Mouse (Mus musculus): ENCODE measurements around the gene Tex101. TPM values are rescaled to one million over a fixed set of nuclear protein-coding genes. Genes with fewer than 3 reads are reported as not detected.

Tex101 gene
- polyA plus RNA-seq, 1 experiment from 2014 or later: not detected

GRCm38 (mm10) chr7:24642491-24642890 is 34.0 kb downstream of the Tex101 start:
- peaks cover 32% of the 10 kb centered on the region for H3K27me3 ChIP-seq (replicated peaks; ENCODE audit: control insufficient read depth, insufficient read depth, low read length)
- peak; percentile 44 for DNase-seq (ENCODE audit: low spot score)

GRCm38 (mm10) chr7:24640450-24640849 is 36.0 kb downstream of the Tex101 start:
- DNase-seq (ENCODE audit: low spot score) (no peak), ATAC-seq (ENCODE audit: low read depth) (no peak)
- peaks cover 53% of the 10 kb centered on the region for H3K27me3 ChIP-seq (replicated peaks; ENCODE audit: control insufficient read depth, insufficient read depth, low read length)
- no peak overlapping the region for H3K27ac ChIP-seq (replicated peaks; ENCODE audit: low read depth, low read length)
- no peaks in the 10 kb centered on the region for H3K36me3 ChIP-seq (ENCODE audit: control insufficient read depth, insufficient read depth, low read length)
- no peaks in the 10 kb centered on the region for H3K9me3 ChIP-seq (ENCODE audit: control insufficient read depth, low read length)
- H3K4me2 ChIP-seq (ENCODE audit: low read depth, low read length): no peak overlapping the region
- 68% methylated on average over 13 of the region's 13 CpGs for whole genome bisulfite sequencing
- no peaks in the 10 kb centered on the region for H3K4me1 ChIP-seq (ENCODE audit: control insufficient read depth, insufficient read depth, low read length)
- no peak overlapping the region for H3K9ac ChIP-seq (ENCODE audit: low read depth, low read length)
- H3K4me3 ChIP-seq (ENCODE audit: low read depth, low read length): no peak overlapping the region

More at GRCm38 (mm10) chr7:24642491-24642890, 34.0 kb downstream of the Tex101 start:
- no peak overlapping the region for H3K4me3 ChIP-seq (ENCODE audit: low read depth, low read length)
- 7% methylated on average over 9 of the region's 9 CpGs for WGBS
- no peak overlapping the region for H3K27ac ChIP-seq (replicated peaks; ENCODE audit: low read depth, low read length)
- ATAC-seq (ENCODE audit: low read depth): no peak
- no peaks in the 10 kb centered on the region for H3K36me3 ChIP-seq (ENCODE audit: control insufficient read depth, insufficient read depth, low read length)
- H3K4me1 ChIP-seq (ENCODE audit: control insufficient read depth, insufficient read depth, low read length): no peaks in the 10 kb centered on the region
- H3K9ac ChIP-seq (ENCODE audit: low read depth, low read length): no peak overlapping the region
- no peak overlapping the region for H3K4me2 ChIP-seq (ENCODE audit: low read depth, low read length)
- no peaks in the 10 kb centered on the region for H3K9me3 ChIP-seq (ENCODE audit: control insufficient read depth, low read length)

GRCm38 (mm10) chr7:24638026-24638856 is 38.2 kb downstream of the Tex101 start:
- DNase-seq (ENCODE audit: low spot score): peak; percentile 53
- no peaks in the 10 kb centered on the region for H3K9me3 ChIP-seq (ENCODE audit: control insufficient read depth, low read length)
- peak overlapping the region; percentile 89 for H3K4me2 ChIP-seq (ENCODE audit: low read depth, low read length)
- H3K9ac ChIP-seq (ENCODE audit: low read depth, low read length): peak overlapping the region; percentile 56
- peak overlapping the region; percentile 49 for H3K4me3 ChIP-seq (ENCODE audit: low read depth, low read length)
- H3K4me1 ChIP-seq (ENCODE audit: control insufficient read depth, insufficient read depth, low read length): no peaks in the 10 kb centered on the region
- peaks cover 54% of the 10 kb centered on the region for H3K27me3 ChIP-seq (replicated peaks; ENCODE audit: control insufficient read depth, insufficient read depth, low read length)
- ATAC-seq (ENCODE audit: low read depth): peak; percentile 54
- H3K27ac ChIP-seq (replicated peaks; ENCODE audit: low read depth, low read length): no peak overlapping the region
- H3K36me3 ChIP-seq (ENCODE audit: control insufficient read depth, insufficient read depth, low read length): no peaks in the 10 kb centered on the region
- 3% methylated on average over 35 of the region's 35 CpGs for WGBS

- Histone ChIP-seq H3K27me3 (replicated peaks; ENCODE audit: control insufficient read depth, insufficient read depth, low read length) (peaks cover 54% of the 10 kb centered on the region), H3K9ac (ENCODE audit: low read depth, low read length) (no peak overlapping the region), H3K36me3 (ENCODE audit: control insufficient read depth, insufficient read depth, low read length) (no peaks in the 10 kb centered on the region), H3K9me3 (ENCODE audit: control insufficient read depth, low read length) (no peaks in the 10 kb centered on the region), H3K27ac (replicated peaks; ENCODE audit: low read depth, low read length) (no peak overlapping the region), H3K4me1 (ENCODE audit: control insufficient read depth, insufficient read depth, low read length) (no peaks in the 10 kb centered on the region), H3K4me2 (ENCODE audit: low read depth, low read length) (peak overlapping the region; percentile 89), H3K4me3 (ENCODE audit: low read depth, low read length) (peak overlapping the region; percentile 49)
- ATAC-seq (ENCODE audit: low read depth): 0 out of 2 replicates have a peak, but pooled peaks have one; percentile 21
- WGBS: 1% methylated on average over 17 of the region's 18 CpGs
- DNase-seq (ENCODE audit: low spot score): no peak
These were observed 39.4 kb downstream of the Tex101 start for GRCm38 (mm10) chr7:24637046-24637445.

GRCm38 (mm10) chr7:24636264-24636663 is 40.2 kb downstream of the Tex101 start, which contains the start of gene Lypd3:
Gene Lypd3 (plus strand): TSS chr7:24636550.
- no peak within 1 kb of the TSS for H3K27ac ChIP-seq (replicated peaks; ENCODE audit: low read depth, low read length)
- DNase-seq (ENCODE audit: low spot score): no peak
- no peak for ATAC-seq (ENCODE audit: low read depth)
- no peaks in the 10 kb centered on the region for H3K9me3 ChIP-seq (ENCODE audit: control insufficient read depth, low read length)
- H3K36me3 ChIP-seq (ENCODE audit: control insufficient read depth, insufficient read depth, low read length): no peaks in the 10 kb centered on the region
- H3K27me3 ChIP-seq (replicated peaks; ENCODE audit: control insufficient read depth, insufficient read depth, low read length): peaks cover 54% of the 10 kb centered on the region
- WGBS: 17% methylated on average over 15 of the region's 15 CpGs
- no peaks in the 10 kb centered on the region for H3K4me1 ChIP-seq (ENCODE audit: control insufficient read depth, insufficient read depth, low read length)
- H3K9ac ChIP-seq (ENCODE audit: low read depth, low read length): peak within 1 kb of the TSS; percentile 56; the same call in 1 of the 2 replicates
- H3K4me3 ChIP-seq (ENCODE audit: low read depth, low read length): peak within 1 kb of the TSS; percentile 49
- H3K4me2 ChIP-seq (ENCODE audit: low read depth, low read length): peak within 1 kb of the TSS; percentile 89

- no peak overlapping the region for H3K4me3 ChIP-seq (ENCODE audit: low read depth, low read length)
- DNase-seq (ENCODE audit: low spot score): peak; percentile 54
- H3K27ac ChIP-seq (replicated peaks; ENCODE audit: low read depth, low read length): no peak overlapping the region
- H3K4me2 ChIP-seq (ENCODE audit: low read depth, low read length): no peak overlapping the region
- 69% methylated on average over 10 of the region's 10 CpGs for WGBS
- no peaks in the 10 kb centered on the region for H3K36me3 ChIP-seq (ENCODE audit: control insufficient read depth, insufficient read depth, low read length)
- no peaks in the 10 kb centered on the region; the same call in 1 of the 2 replicates for H3K4me1 ChIP-seq (ENCODE audit: control insufficient read depth, insufficient read depth, low read length)
- H3K27me3 ChIP-seq (replicated peaks; ENCODE audit: control insufficient read depth, insufficient read depth, low read length): no peaks in the 10 kb centered on the region
- ATAC-seq (ENCODE audit: low read depth): no peak
- H3K9ac ChIP-seq (ENCODE audit: low read depth, low read length): no peak overlapping the region
- no peaks in the 10 kb centered on the region for H3K9me3 ChIP-seq (ENCODE audit: control insufficient read depth, low read length)
These were observed 46.2 kb downstream of the Tex101 start for GRCm38 (mm10) chr7:24630116-24630880.

- 73% methylated on average over 4 of the region's 4 CpGs for WGBS
- Histone ChIP-seq H3K4me1 (ENCODE audit: control insufficient read depth, insufficient read depth, low read length) (no peaks in the 10 kb centered on the region; the same call in 1 of the 2 replicates), H3K9ac (ENCODE audit: low read depth, low read length) (no peak overlapping the region), H3K4me3 (ENCODE audit: low read depth, low read length) (no peak overlapping the region), H3K27me3 (replicated peaks; ENCODE audit: control insufficient read depth, insufficient read depth, low read length) (no peaks in the 10 kb centered on the region), H3K9me3 (ENCODE audit: control insufficient read depth, low read length) (no peaks in the 10 kb centered on the region), H3K4me2 (ENCODE audit: low read depth, low read length) (peak overlapping the region; percentile 65), H3K36me3 (ENCODE audit: control insufficient read depth, insufficient read depth, low read length) (no peaks in the 10 kb centered on the region), H3K27ac (replicated peaks; ENCODE audit: low read depth, low read length) (no peak overlapping the region)
- DNase-seq (ENCODE audit: low spot score) (no peak), ATAC-seq (ENCODE audit: low read depth) (no peak)
These were observed 46.8 kb downstream of the Tex101 start for GRCm38 (mm10) chr7:24629672-24630071.

GRCm38 (mm10) chr7:24628685-24629610 is 47.5 kb downstream of the Tex101 start:
- peak overlapping the region; percentile 65 for H3K4me2 ChIP-seq (ENCODE audit: low read depth, low read length)
- H3K4me3 ChIP-seq (ENCODE audit: low read depth, low read length): peak overlapping the region; percentile 34
- no peaks in the 10 kb centered on the region for H3K9me3 ChIP-seq (ENCODE audit: control insufficient read depth, low read length)
- 0 out of 2 replicates have a peak overlapping the region, but pooled peaks have one; percentile 29 for H3K27ac ChIP-seq (replicated peaks; ENCODE audit: low read depth, low read length)
- no peaks in the 10 kb centered on the region; the same call in 1 of the 2 replicates for H3K4me1 ChIP-seq (ENCODE audit: control insufficient read depth, insufficient read depth, low read length)
- peak; percentile 86 for ATAC-seq (ENCODE audit: low read depth)
- no peaks in the 10 kb centered on the region for H3K27me3 ChIP-seq (replicated peaks; ENCODE audit: control insufficient read depth, insufficient read depth, low read length)
- no peaks in the 10 kb centered on the region for H3K36me3 ChIP-seq (ENCODE audit: control insufficient read depth, insufficient read depth, low read length)
- 8% methylated on average over 24 of the region's 33 CpGs for WGBS
- DNase-seq (ENCODE audit: low spot score): peak; percentile 94
- peak overlapping the region; percentile 62 for H3K9ac ChIP-seq (ENCODE audit: low read depth, low read length)
